Mouse (Mus musculus) neural tube, embryonic 10.5 days (tissue): Measurements from ENCODE around the gene Ctsc.

Experiments used
- DNase-seq: peaks from one replicate; pipeline ENCODE4 v3.0.0-alpha.2; 2017; ENCODE audit warnings: low spot score; ENCODE audit errors: extremely low spot score

Ctsc gene

GRCm38 (mm10) chr7:88295989-88296388 is 18.1 kb downstream of the Ctsc start:
- no peak for DNase-seq

- DNase-seq, result no peak
Measured at GRCm38 (mm10) chr7:88296932-88297331, 19.0 kb downstream of the Ctsc start.

GRCm38 (mm10) chr7:88305750-88306149 is 27.9 kb downstream of the Ctsc start:
- DNase-seq, result no peak

- DNase-seq, result no peak
Measured at GRCm38 (mm10) chr7:88306725-88307124, 28.8 kb downstream of the Ctsc start.

GRCm38 (mm10) chr7:88310398-88311180 is 32.7 kb downstream of the Ctsc start:
- no peak for DNase-seq

GRCm38 (mm10) chr7:88316408-88316807 is 38.5 kb downstream of the Ctsc start:
- no peak for DNase-seq

- no peak for DNase-seq
Measured at GRCm38 (mm10) chr7:88318474-88318873, 40.6 kb downstream of the Ctsc start.

- no peak for DNase-seq
Measured at GRCm38 (mm10) chr7:88318904-88319303, 41.0 kb downstream of the Ctsc start.

GRCm38 (mm10) chr7:88319414-88320140 is 41.7 kb downstream of the Ctsc start:
- DNase-seq, result no peak

GRCm38 (mm10) chr7:88320628-88321336 is 42.9 kb downstream of the Ctsc start:
- no peak for DNase-seq

- no peak for DNase-seq
Measured at GRCm38 (mm10) chr7:88322431-88322830, 44.5 kb downstream of the Ctsc start.

- no peak for DNase-seq
Measured at GRCm38 (mm10) chr7:88327495-88327894, 49.6 kb downstream of the Ctsc start.

- DNase-seq, result no peak
Measured at GRCm38 (mm10) chr7:88343828-88344227, 65.9 kb downstream of the Ctsc start.

GRCm38 (mm10) chr7:88346035-88346434 is 68.2 kb downstream of the Ctsc start:
- no peak for DNase-seq

GRCm38 (mm10) chr7:88356871-88357776 is 79.2 kb downstream of the Ctsc start:
- DNase-seq, result no peak

GRCm38 (mm10) chr7:88358042-88358878 is 80.4 kb downstream of the Ctsc start:
- DNase-seq, result no peak
